Mouse (Mus musculus) neutrophil, adult 65 days (primary cell): ENCODE data around the gene Rpl11. TPM values are rescaled to one million over a fixed set of nuclear protein-coding genes. Genes with fewer than 3 reads are reported as not detected.

ENCODE experiments used
- total RNA-seq: library from RNA; stranded (reverse); gene quantifications from 2 replicates; pipeline ENCODE4 v1.2.4, GENCODE M21; 2023

Gene Rpl11
- 242 and 261 TPM in 2 replicates for total RNA-seq

DNA sequence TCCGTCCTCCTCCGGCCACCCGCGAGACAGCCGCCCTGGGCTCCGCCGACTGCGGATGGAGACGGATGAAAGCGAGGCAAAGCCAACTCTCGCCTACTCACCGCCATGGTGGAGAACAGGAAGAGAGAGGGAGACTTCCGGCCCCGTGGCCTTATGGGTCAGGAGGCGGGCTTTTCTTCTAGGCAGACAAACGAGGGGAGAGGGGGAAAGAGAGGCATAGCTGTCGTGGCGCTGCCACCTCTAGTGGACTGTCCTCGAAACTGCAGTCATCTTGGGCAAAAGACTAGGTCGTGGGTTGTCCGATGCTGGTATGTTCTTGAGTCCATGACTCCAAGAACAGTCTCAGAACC, at the start of gene Rpl11:
Rpl11 (minus strand) TSS at position 182 of the 350 bp plus-strand sequence.

DNA sequence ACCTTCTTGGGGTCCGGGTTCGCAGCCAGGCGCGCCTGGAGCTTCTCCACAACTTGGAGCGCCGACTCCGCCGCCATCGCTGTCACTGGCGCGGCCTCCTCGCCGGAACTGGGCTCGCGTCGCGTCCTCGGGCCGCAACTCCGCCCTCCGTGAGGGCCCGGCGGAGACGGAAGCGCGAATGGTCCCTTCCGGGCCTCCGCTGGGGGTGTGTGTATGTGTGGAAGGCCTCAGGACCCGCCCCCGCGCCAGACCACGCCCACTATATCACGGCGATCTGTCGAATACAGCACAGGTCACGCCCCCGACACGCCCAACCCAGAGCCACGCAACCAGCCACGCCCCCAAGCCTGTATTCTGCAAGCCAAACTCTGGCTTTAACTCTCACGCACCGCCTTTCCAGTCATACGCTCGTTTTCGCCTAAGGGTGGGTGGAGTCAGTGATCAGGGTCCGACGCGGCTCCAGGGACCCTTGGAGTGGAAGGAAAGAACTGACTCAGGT, 31.6 kb downstream of the Rpl11 start, which contains the start of gene Eloa:
Eloa (minus strand) TSS at position 215 of the 499 bp plus-strand sequence.

DNA sequence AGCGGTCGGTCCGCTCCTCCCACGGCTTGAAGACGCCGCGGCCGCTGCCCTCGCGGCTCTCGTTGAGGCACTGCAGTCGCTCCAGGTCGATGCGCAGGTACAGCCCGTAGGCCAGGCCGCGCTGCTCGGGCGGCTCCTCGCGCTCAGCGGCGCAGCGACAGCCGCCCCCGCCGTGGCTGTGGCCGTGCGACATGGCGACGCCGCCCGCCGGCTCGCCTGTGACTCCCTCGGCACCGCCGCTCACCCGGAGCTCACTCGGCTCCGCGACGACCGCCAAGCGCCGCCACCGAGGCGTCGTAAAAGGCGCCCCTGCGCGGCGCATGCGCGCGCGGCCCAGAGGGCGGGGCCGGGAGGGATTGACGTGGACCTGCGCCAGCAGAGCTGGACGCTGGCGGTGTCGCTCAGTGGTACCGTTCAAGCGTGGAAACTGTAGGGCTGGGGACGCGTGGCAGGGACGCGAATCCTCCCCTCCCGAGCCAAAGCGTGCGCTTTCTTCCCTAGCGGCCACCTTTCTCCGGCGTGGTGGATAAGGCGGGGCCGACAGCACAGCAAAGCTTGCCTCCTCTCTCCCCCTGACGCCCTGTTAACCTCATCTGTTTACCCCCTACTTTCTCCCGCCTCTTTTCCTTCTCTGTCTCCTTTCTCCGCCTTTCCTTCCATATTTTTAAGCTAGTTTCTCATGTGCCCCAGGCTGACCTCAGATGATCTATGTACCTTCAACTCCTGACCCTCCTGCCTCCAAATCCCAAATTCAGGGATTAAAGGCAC, 66.1 kb downstream of the Rpl11 start, which contains the start of gene Pithd1:
Pithd1 (minus strand) TSS at position 322 of the 768 bp plus-strand sequence.

Other genes with a start within 250 kb of the Rpl11 start
- 68.3 and 87.2 TPM in 2 replicates for gene Srsf10, start 197.7 kb downstream of the Rpl11 start, total RNA-seq
- 108 and 115 TPM in 2 replicates for gene Pnrc2, start 179.6 kb downstream of the Rpl11 start, total RNA-seq
- 42.6 and 49.2 TPM in 2 replicates for gene Cnr2, start 158.0 kb downstream of the Rpl11 start, total RNA-seq
- gene Fuca1, start 132.7 kb downstream of the Rpl11 start, total RNA-seq = 94.8 and 113 TPM in 2 replicates
- 54.9 and 66.8 TPM in 2 replicates for gene Hmgcl, start 107.0 kb downstream of the Rpl11 start, total RNA-seq
- 18.3 and 18.8 TPM in 2 replicates for gene Gale, start 89.7 kb downstream of the Rpl11 start, total RNA-seq
- 98.8 and 101 TPM in 2 replicates for gene Lypla2, start 80.8 kb downstream of the Rpl11 start, total RNA-seq
- gene Pithd1, start 66.2 kb downstream of the Rpl11 start, total RNA-seq = 23.4 and 26.2 TPM in 2 replicates
- gene Eloa, start 31.7 kb downstream of the Rpl11 start, total RNA-seq = 85.6 and 88.9 TPM in 2 replicates
- 10.6 and 11.5 TPM in 2 replicates for gene Id3, start 90.1 kb upstream of the Rpl11 start, total RNA-seq
- gene E2f2, start 119.0 kb upstream of the Rpl11 start, total RNA-seq = 86.8 and 107 TPM in 2 replicates
- 0.16 TPM in 1 of 2 replicates, not detected in the other for gene Asap3, start 152.9 kb upstream of the Rpl11 start, total RNA-seq
- gene Tcea3, start 194.3 kb upstream of the Rpl11 start, total RNA-seq = 0.88 and 3.2 TPM in 2 replicates
- 5.2 and 10.1 TPM in 2 replicates for gene Zfp46, start 231.3 kb upstream of the Rpl11 start, total RNA-seq